Mouse (Mus musculus): ENCODE data around the gene Otud5.
"Not testable (repeated sequence)": the region's sequence is repeated elsewhere in the genome, so short reads cannot be mapped to it uniquely, and the experiment has no call there.

GRCm38 (mm10) chrX:7802157-7802556 is 39.0 kb upstream of the Otud5 start:
- TF ChIP-seq CTCF, EP300 (IDR thresholded peaks at IDR 0.05; ENCODE audit: low read depth): not testable (repeated sequence)

Measured in liver, embryonic 14.5 days (tissue).